Mouse (Mus musculus) E14TG2a.4 (cell line): ENCODE results near the gene Eefsec.

Experiments used
- H3K27me3 ChIP-seq: 2 replicates; pipeline ENCODE4 v1.6.1; 2014; ENCODE audit warnings: low read length, control low read depth; ENCODE audit not compliant: insufficient read depth
- H3K36me3 ChIP-seq: 2 replicates; pipeline ENCODE4 v1.6.1; 2014; ENCODE audit warnings: low read length, control low read depth; ENCODE audit not compliant: insufficient read depth
- H3K4me1 ChIP-seq: replicated peaks from 2 replicates; pipeline ENCODE4 v1.6.1; 2014; ENCODE audit warnings: low read depth, low read length, control low read depth
- H3K4me3 ChIP-seq: replicated peaks from 2 replicates; pipeline ENCODE4 v1.5.1; 2014; ENCODE audit warnings: mild to moderate bottlenecking, low read length
- H3K9me3 ChIP-seq: 2 replicates; pipeline ENCODE4 v1.6.1; 2014; ENCODE audit warnings: low read length, control low read depth
- CTCF ChIP-seq: conservative IDR thresholded peaks from 2 replicates; pipeline ENCODE4 v1.5.1; 2014; ENCODE audit warnings: low read length
- NANOG ChIP-seq: IDR thresholded peaks from 2 replicates; pipeline ENCODE4 v1.6.1; 2014; ENCODE audit warnings: borderline replicate concordance, low read length, mixed read lengths
- POU5F1 ChIP-seq: IDR thresholded peaks from 2 replicates; pipeline ENCODE4 v1.6.1; 2014; ENCODE audit warnings: low read length, borderline replicate concordance

The Eefsec gene

DNA sequence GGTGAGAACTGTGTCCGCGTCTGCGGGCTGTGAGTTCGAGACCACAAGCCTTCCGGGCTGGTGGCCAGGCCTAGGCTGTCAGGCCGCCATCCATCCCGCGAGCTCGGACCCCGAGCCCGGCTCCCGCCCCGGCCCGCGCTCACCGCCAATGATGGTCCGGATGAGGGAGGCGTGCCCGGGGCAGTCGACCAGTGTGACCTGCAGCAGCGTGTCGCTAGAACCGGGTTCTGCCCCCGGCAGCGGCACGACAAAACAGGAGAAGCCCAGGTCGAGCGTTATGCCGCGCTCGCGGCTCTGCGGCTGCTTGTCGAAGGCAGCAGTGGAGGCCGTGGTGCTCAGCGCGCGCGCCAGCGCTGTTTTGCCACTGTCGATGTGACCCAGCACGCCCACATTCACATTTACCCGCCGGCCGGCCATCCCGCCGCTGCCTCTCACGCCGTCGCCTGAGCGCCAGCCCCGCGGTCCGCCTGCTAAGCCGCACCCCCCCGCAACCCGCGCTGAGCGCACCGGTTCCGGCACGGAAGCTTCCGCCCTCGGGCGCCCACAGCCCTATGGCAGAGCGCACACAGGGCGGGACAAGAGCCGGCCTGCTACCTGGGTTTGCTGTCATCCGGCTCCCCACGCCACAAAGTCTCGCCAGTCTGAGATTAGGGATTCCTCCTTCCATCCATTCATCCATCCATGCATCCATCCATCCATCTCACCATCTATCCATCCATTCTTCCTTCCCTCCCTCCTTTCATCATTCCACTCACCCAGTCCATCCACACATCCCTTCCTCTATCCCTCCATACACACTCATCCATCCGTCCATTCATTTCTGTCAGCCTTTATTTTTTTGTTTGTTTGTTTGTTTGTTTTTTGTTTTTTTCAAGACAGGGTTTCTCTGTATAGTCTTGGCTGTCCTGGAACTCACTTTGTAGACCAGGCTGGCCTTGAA, at the start of gene Eefsec:
Gene Eefsec (minus strand): TSS at position 477 of the 940 bp plus-strand sequence.
- no peak for TF ChIP-seq NANOG
- TF ChIP-seq POU5F1, result no peak
- no peak for TF ChIP-seq CTCF
- Histone ChIP-seq H3K4me3 (peak within 1 kb of the TSS; percentile 92), H3K27me3 (no peaks in the 10 kb centered on the region), H3K36me3 (peaks cover 17% of the 10 kb centered on the region; the same call in 1 of the 2 replicates), H3K4me1 (peaks cover 74% of the 10 kb centered on the region), H3K9me3 (no peaks in the 10 kb centered on the region)

DNA sequence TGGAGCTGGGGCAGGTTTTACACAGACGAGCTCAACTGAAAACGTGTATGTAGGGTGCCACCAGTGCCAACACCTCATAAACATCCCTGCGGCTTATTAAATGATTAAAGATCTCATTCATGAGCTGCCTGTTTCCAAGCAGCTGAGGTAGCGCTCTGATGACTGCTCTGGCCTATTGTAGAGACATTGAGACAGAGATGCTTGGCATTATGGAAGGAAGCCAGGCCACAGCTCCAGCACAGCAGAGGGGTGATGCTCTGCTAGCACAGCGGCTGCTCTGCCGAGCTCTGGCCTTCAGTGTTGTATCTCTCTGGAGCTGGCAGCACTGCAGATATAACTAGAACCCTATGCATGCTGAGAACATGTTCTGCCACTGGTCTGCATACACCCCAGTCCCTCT, 47.4 kb upstream of the Eefsec start:
- no peaks in the 10 kb centered on the region for H3K9me3 ChIP-seq
- TF ChIP-seq NANOG, result no peak
- TF ChIP-seq POU5F1, result no peak
- TF ChIP-seq CTCF, result no peak

DNA sequence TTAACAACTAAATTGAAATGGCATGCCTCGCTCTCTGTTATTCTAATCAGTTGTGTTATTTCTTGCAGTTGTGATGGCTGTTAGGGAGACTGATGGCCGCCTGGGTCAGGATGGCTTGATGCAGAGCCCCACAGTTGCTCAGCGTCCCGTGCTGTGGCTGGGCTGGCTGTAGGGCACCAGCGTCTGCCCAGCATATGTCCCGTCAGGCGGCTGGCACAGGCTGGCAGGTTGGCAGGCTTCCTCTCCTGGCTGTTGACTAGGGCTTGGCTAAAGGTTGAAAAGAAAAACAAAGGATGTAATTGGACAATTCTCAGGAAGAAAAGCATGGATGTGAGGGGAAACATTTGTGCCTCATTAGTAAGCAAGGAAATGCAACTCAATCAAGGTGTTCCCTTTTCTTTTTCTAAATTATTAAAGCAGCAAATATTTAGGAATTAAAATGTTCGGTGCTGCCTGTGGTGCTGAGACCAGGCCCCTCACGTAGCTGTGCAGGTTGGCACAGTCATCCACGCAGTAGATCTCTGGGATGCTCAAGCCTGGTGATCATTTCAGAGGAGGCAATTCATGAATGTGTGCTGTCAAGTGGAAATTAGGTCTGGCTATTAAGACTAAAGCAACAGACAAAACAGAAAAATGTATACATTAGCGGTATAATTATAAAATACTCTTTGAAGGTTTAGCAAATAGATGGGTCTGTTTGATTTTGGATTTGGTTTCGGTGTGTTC, 44.5 kb upstream of the Eefsec start:
- Histone ChIP-seq H3K4me3 (no peak overlapping the region), H3K27me3 (no peaks in the 10 kb centered on the region), H3K9me3 (no peaks in the 10 kb centered on the region), H3K36me3 (peaks cover 89% of the 10 kb centered on the region), H3K4me1 (peaks cover 30% of the 10 kb centered on the region)
- TF ChIP-seq POU5F1, result no peak
- TF ChIP-seq CTCF, result no peak
- TF ChIP-seq NANOG, result no peak

More for the DNA sequence above, 47.4 kb upstream of the Eefsec start:
- peaks cover 18% of the 10 kb centered on the region for H3K4me1 ChIP-seq
- H3K27me3 ChIP-seq, result no peaks in the 10 kb centered on the region
- H3K36me3 ChIP-seq, result peaks cover 89% of the 10 kb centered on the region
- no peak overlapping the region for H3K4me3 ChIP-seq

DNA sequence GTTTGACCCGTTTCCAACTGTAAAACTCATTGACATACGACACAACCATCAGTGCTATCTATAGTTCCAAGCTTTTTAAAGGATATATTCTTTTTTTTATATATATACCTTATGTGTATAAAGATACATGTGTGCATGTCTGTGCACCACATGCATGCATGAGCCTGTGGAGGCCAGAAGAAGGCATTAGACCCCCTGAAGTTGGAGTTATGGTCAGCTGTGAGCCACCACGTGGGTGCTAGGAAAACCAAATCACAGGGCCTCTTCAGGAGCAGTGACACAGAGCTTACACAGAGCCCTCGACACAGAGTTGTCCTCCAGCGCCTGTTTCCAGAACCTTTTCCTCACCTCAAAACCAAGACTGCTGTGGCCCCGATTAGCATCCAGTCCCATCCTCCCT, 43.5 kb upstream of the Eefsec start:
- H3K27me3 ChIP-seq, result no peaks in the 10 kb centered on the region
- H3K4me1 ChIP-seq, result peaks cover 40% of the 10 kb centered on the region
- no peak overlapping the region for H3K4me3 ChIP-seq
- H3K9me3 ChIP-seq, result no peaks in the 10 kb centered on the region
- peaks cover 93% of the 10 kb centered on the region for H3K36me3 ChIP-seq
- TF ChIP-seq CTCF, result no peak
- no peak for TF ChIP-seq POU5F1
- no peak for TF ChIP-seq NANOG

DNA sequence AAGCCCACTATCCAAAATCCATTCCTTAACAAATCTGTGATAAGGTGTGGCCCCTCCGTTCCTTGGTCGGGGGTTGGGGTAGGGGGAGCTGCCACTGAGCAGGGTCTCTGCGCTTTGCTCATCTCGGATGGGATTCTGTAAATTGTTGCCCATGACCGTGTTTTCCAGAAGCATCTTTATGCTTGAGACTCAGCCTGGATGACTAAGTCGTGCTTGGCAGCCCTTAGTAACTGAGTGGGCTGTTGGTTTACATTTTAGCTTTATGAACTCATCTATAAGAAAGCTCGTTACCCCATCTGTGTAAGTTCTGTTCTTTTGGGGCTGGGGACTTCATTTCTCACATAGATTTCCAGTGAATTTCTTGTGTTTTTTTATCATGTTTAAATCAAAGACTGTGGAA, 42.7 kb upstream of the Eefsec start:
- no peak for TF ChIP-seq POU5F1
- TF ChIP-seq CTCF, result no peak
- TF ChIP-seq NANOG, result no peak
- Histone ChIP-seq H3K9me3 (no peaks in the 10 kb centered on the region), H3K27me3 (no peaks in the 10 kb centered on the region), H3K4me1 (peaks cover 48% of the 10 kb centered on the region), H3K36me3 (peaks cover 98% of the 10 kb centered on the region), H3K4me3 (no peak overlapping the region)

DNA sequence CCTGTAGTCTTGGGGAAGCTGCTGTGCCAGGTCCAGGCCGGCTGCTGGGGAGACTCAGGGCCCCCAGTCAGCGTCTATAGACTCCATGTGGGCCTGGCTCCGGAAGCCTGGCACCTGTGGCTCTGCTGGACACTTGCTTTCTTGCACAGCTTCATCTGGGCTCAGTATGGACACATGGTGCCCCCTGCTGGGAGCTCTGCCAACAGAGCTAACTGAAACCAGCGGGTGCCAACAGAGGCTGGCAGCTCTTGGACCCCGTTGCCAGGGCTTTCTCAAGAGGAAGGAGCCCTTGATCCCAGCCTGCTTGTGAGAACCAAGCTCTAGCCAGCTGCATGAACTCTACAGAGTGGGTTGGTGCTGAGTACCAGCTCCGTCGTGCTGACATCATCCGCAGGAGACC, 40.6 kb upstream of the Eefsec start:
- Histone ChIP-seq H3K9me3 (no peaks in the 10 kb centered on the region), H3K36me3 (peaks cover 97% of the 10 kb centered on the region), H3K4me1 (peaks cover 69% of the 10 kb centered on the region), H3K4me3 (no peak overlapping the region), H3K27me3 (no peaks in the 10 kb centered on the region)
- TF ChIP-seq POU5F1 (no peak), CTCF (no peak), NANOG (no peak)

DNA sequence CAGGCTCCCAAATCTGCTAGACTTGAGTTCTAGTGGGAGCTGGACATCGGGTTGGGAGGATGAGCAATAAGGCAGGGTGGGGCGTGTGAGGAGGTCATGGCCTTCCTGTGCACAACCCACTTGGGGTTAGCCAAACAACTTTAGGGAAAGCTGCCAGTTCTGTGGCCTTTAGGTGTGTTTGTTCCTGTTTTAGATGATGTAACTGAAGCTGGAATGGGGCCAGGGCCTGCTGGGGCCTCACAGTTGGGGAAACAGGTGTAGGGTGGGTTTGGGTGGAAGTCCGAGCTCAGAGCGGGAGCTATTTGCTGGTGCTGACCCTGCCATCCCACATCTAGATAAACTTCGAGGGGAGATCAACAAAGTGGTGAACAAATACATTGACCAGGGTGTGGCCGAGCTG, 39.0 kb upstream of the Eefsec start:
- H3K27me3 ChIP-seq, result no peaks in the 10 kb centered on the region
- no peaks in the 10 kb centered on the region for H3K9me3 ChIP-seq
- H3K4me1 ChIP-seq, result peaks cover 85% of the 10 kb centered on the region
- TF ChIP-seq CTCF, result no peak
- TF ChIP-seq POU5F1, result no peak
- no peak for TF ChIP-seq NANOG
- no peak overlapping the region for H3K4me3 ChIP-seq
- H3K36me3 ChIP-seq, result peaks cover 97% of the 10 kb centered on the region

DNA sequence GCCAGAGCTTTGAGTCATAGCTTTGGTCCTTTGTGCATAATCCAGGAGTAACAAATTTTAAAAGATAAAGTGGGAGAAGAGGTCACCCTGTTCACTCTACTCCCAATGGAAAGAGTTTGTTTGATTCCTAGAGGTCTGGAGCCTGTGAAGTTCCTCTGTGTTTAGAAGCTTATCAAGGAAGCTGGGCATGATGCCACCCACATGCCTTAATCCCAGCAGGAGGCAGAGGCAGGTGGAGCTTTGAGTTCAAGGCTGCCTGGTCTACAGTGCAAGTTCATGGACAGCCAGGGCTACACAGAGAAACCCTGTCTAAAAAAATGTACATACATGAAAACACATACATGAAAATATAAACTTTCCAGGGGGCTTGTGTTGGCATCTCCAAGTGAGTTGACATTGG, 37.6 kb upstream of the Eefsec start:
- TF ChIP-seq POU5F1, result no peak
- TF ChIP-seq NANOG, result no peak
- no peak for TF ChIP-seq CTCF
- H3K36me3 ChIP-seq, result peaks cover 99% of the 10 kb centered on the region
- no peaks in the 10 kb centered on the region for H3K9me3 ChIP-seq
- peak overlapping the region; percentile 35; the same call in 1 of the 2 replicates for H3K4me3 ChIP-seq
- H3K27me3 ChIP-seq, result no peaks in the 10 kb centered on the region
- H3K4me1 ChIP-seq, result peaks cover 95% of the 10 kb centered on the region
